In genomic region chr1:75315456-75316365, GRCm38 (mm10) we compare ENCODE assay signal across 9 mouse cellular contexts. TPM values are rescaled to one million over a fixed set of nuclear protein-coding genes. Genes with fewer than 3 reads are reported as not detected.
DNase-seq lines count a peak whose midpoint lies in the region; ATAC-seq lines count a peak whose summit lies in the region.
"Had no signal": no experiment of that assay in that cellular context is flagged by ENCODE, and none has a peak within 500 bp of the region (broad histone marks: within the 10 kb centered on the region; RNA-seq: fewer than 3 reads in every experiment).

No protein-coding gene starts in this region.

- 80% methylated on average over 29 of the region's 29 CpGs for WGBS in kidney, embryonic 14.5 days
- WGBS in hindbrain, embryonic 14.5 days = 87% methylated on average over 29 of the region's 29 CpGs
- 87% methylated on average over 29 of the region's 29 CpGs for WGBS in midbrain, embryonic 13.5 days

- ATAC-seq in kidney, embryonic 14.5 days (ENCODE audit: low FRiP score, low TSS enrichment) = no peak
- no peak for ATAC-seq in hindbrain, embryonic 14.5 days (ENCODE audit: low FRiP score)
- ATAC-seq in midbrain, embryonic 13.5 days = no peak

- H3K4me3 ChIP-seq in kidney, embryonic 14.5 days (ENCODE audit: low read length) = peak overlapping the region; percentile 57
- peak overlapping the region; percentile 58 for H3K4me3 ChIP-seq in hindbrain, embryonic 14.5 days (replicated peaks; ENCODE audit: low read length)
- H3K4me3 ChIP-seq in midbrain, embryonic 13.5 days (replicated peaks) = peak overlapping the region; percentile 62

- H3K9me3 ChIP-seq in kidney, embryonic 14.5 days (ENCODE audit: control insufficient read depth, low read length) = no peaks in the 10 kb centered on the region
- H3K9me3 ChIP-seq in hindbrain, embryonic 14.5 days (ENCODE audit: control insufficient read depth, low read length) = no peaks in the 10 kb centered on the region
- H3K9me3 ChIP-seq in midbrain, embryonic 13.5 days = no peaks in the 10 kb centered on the region

- peak overlapping the region; percentile 85 for H3K4me2 ChIP-seq in kidney, embryonic 14.5 days (replicated peaks; ENCODE audit: low read depth, low read length)
- H3K4me2 ChIP-seq in hindbrain, embryonic 14.5 days (replicated peaks) = peak overlapping the region; percentile 82
- H3K4me2 ChIP-seq in midbrain, embryonic 13.5 days (replicated peaks) = peak overlapping the region; percentile 81

- H3K4me1 ChIP-seq in kidney, embryonic 14.5 days (ENCODE audit: control insufficient read depth, insufficient read depth, low read length) = peaks cover 7% of the 10 kb centered on the region; the same call in 1 of the 2 replicates
- H3K4me1 ChIP-seq in hindbrain, embryonic 14.5 days (replicated peaks; ENCODE audit: control insufficient read depth, insufficient read depth, low read length) = peaks cover 15% of the 10 kb centered on the region
- peaks cover 13% of the 10 kb centered on the region for H3K4me1 ChIP-seq in midbrain, embryonic 13.5 days (replicated peaks)

- H3K27ac ChIP-seq in kidney, embryonic 14.5 days (ENCODE audit: low read depth, low read length) = no peak overlapping the region; the same call in 1 of the 2 replicates
- H3K27ac ChIP-seq in hindbrain, embryonic 14.5 days = no peak overlapping the region
- H3K27ac ChIP-seq in midbrain, embryonic 13.5 days = no peak overlapping the region

- no peaks in the 10 kb centered on the region for H3K27me3 ChIP-seq in kidney, embryonic 14.5 days (ENCODE audit: control insufficient read depth, insufficient read depth, low read length)
- H3K27me3 ChIP-seq in hindbrain, embryonic 14.5 days (ENCODE audit: control insufficient read depth, insufficient read depth, low read length) = no peaks in the 10 kb centered on the region
- no peaks in the 10 kb centered on the region for H3K27me3 ChIP-seq in midbrain, embryonic 13.5 days

- no peak for DNase-seq in kidney, adult 18-20 months
- peak; percentile 77 for DNase-seq in cerebellum, adult 9-10 months
- no peak for DNase-seq in hindbrain, embryonic 14.5 days (ENCODE audit: low spot score)
- no peak for DNase-seq in T-cell, adult 2 months (ENCODE audit: low spot score)
- no peak for DNase-seq in layer of hippocampus, postnatal 25 days (ENCODE audit: extremely low spot score in 1 of 2, low spot score in 1 of 2)
- DNase-seq in natural killer cell, adult 2 months (ENCODE audit: low spot score in 2 of 2) = no peak

- H3K9ac ChIP-seq in kidney, embryonic 14.5 days (ENCODE audit: low read depth, low read length) = peak overlapping the region; percentile 73; the same call in 1 of the 2 replicates
- H3K9ac ChIP-seq in hindbrain, embryonic 14.5 days = peak overlapping the region; percentile 71
- H3K9ac ChIP-seq in midbrain, embryonic 13.5 days (replicated peaks) = peak overlapping the region; percentile 74

- peaks cover 45% of the 10 kb centered on the region for H3K36me3 ChIP-seq in kidney, embryonic 14.5 days (ENCODE audit: control insufficient read depth, insufficient read depth, low read length)
- H3K36me3 ChIP-seq in hindbrain, embryonic 14.5 days (replicated peaks; ENCODE audit: control insufficient read depth, insufficient read depth) = peaks cover 50% of the 10 kb centered on the region
- H3K36me3 ChIP-seq in midbrain, embryonic 13.5 days = peaks cover 50% of the 10 kb centered on the region

RNA-seq across cellular contexts. Expression of gene Dnpep, which starts 2.1 kb away (rescaled TPM):
- 146 and 150 TPM in 2 replicates for polyA plus RNA-seq in kidney, embryonic 14.5 days (2014; fragmentation: Nextera tagmentation; extraction: Ambion mirVana)
- polyA plus RNA-seq in hindbrain, embryonic 14.5 days (2014; fragmentation: Nextera tagmentation; extraction: Ambion mirVana) = 132 and 141 TPM in 2 replicates
- polyA plus RNA-seq in midbrain, embryonic 13.5 days (2015; fragmentation: Nextera tagmentation; extraction: Ambion mirVana) = 155 and 161 TPM in 2 replicates
- total RNA-seq in layer of hippocampus, postnatal 25 days (2021) = 10 to 100 TPM; 43.3 to 49.5 TPM

RNA-seq across cellular contexts. Expression of gene Resp18, which starts 37.5 kb away (rescaled TPM):
- polyA plus RNA-seq in kidney, embryonic 14.5 days (2014; fragmentation: Nextera tagmentation; extraction: Ambion mirVana) = not detected in 2 replicates
- 232 and 253 TPM in 2 replicates for polyA plus RNA-seq in hindbrain, embryonic 14.5 days (2014; fragmentation: Nextera tagmentation; extraction: Ambion mirVana)
- polyA plus RNA-seq in midbrain, embryonic 13.5 days (2015; fragmentation: Nextera tagmentation; extraction: Ambion mirVana) = 97.4 and 99.9 TPM in 2 replicates
- total RNA-seq in layer of hippocampus, postnatal 25 days (2021) = 100 to 1,000 TPM in 1 of 2 experiments, 10 to 100 TPM in 1; 63.7 to 105 TPM
- total RNA-seq: neutrophil, adult 5-6 weeks had no signal

RNA-seq across cellular contexts. Expression of gene Des, which starts 44.4 kb away (rescaled TPM):
- 41.5 and 51.6 TPM in 2 replicates for polyA plus RNA-seq in kidney, embryonic 14.5 days (2014; fragmentation: Nextera tagmentation; extraction: Ambion mirVana)
- polyA plus RNA-seq in hindbrain, embryonic 14.5 days (2014; fragmentation: Nextera tagmentation; extraction: Ambion mirVana) = 1.0 and 1.7 TPM in 2 replicates
- polyA plus RNA-seq in midbrain, embryonic 13.5 days (2015; fragmentation: Nextera tagmentation; extraction: Ambion mirVana) = 0.84 and 1.1 TPM in 2 replicates
- 1 to 10 TPM in 1 of 2 experiments, under 1 TPM in 1; 0.94 to 1.2 TPM for total RNA-seq in layer of hippocampus, postnatal 25 days (2021)
- total RNA-seq: neutrophil, adult 5-6 weeks had no signal

RNA-seq across cellular contexts. Expression of gene Ptprn, which starts 51.4 kb away (rescaled TPM):
- 0.08 TPM in 1 of 2 replicates, not detected in the other for polyA plus RNA-seq in kidney, embryonic 14.5 days (2014; fragmentation: Nextera tagmentation; extraction: Ambion mirVana)
- 26.1 and 34.8 TPM in 2 replicates for polyA plus RNA-seq in hindbrain, embryonic 14.5 days (2014; fragmentation: Nextera tagmentation; extraction: Ambion mirVana)
- polyA plus RNA-seq in midbrain, embryonic 13.5 days (2015; fragmentation: Nextera tagmentation; extraction: Ambion mirVana) = 11.1 and 14.0 TPM in 2 replicates
- 100 to 1,000 TPM; 369 to 386 TPM for total RNA-seq in layer of hippocampus, postnatal 25 days (2021)
- total RNA-seq: neutrophil, adult 5-6 weeks had no signal

RNA-seq across cellular contexts. Expression of gene Speg, which starts 59.4 kb away (rescaled TPM):
- polyA plus RNA-seq in kidney, embryonic 14.5 days (2014; fragmentation: Nextera tagmentation; extraction: Ambion mirVana) = 39.6 and 43.5 TPM in 2 replicates
- 18.0 and 22.9 TPM in 2 replicates for polyA plus RNA-seq in hindbrain, embryonic 14.5 days (2014; fragmentation: Nextera tagmentation; extraction: Ambion mirVana)
- 11.2 and 12.8 TPM in 2 replicates for polyA plus RNA-seq in midbrain, embryonic 13.5 days (2015; fragmentation: Nextera tagmentation; extraction: Ambion mirVana)
- 100 to 1,000 TPM; 154 to 196 TPM for total RNA-seq in layer of hippocampus, postnatal 25 days (2021)
- total RNA-seq: neutrophil, adult 5-6 weeks had no signal

Comparison
In these comparisons a context has a peak if more than half of its experiments do, and no peak if none do; other contexts are left out.
1. RNA of gene Resp18, which starts 37.5 kb away (polyA plus RNA-seq): 232 to 253 TPM in hindbrain, embryonic 14.5 days and 97.4 to 99.9 TPM in midbrain, embryonic 13.5 days; not detected in kidney, embryonic 14.5 days; every median in the first group is over 10 times any median in the second.
2. RNA of gene Des, which starts 44.4 kb away (polyA plus RNA-seq): 41.5 to 51.6 TPM in kidney, embryonic 14.5 days; 1.0 to 1.7 TPM in hindbrain, embryonic 14.5 days and 0.84 to 1.1 TPM in midbrain, embryonic 13.5 days; every median in the first group is over 10 times any median in the second.
3. Peak in every context shown above with its lines, with median percentiles within 50 percentile points of each other: H3K4me2 ChIP-seq, H3K4me3 ChIP-seq and H3K9ac ChIP-seq.